Mouse (Mus musculus) thymus, postnatal 25 days (tissue): ENCODE results near the gene Mrgprf.

ENCODE experiments used
- DNase-seq: peaks from one replicate; pipeline ENCODE4 v3.0.0; 2022

The Mrgprf gene

DNA sequence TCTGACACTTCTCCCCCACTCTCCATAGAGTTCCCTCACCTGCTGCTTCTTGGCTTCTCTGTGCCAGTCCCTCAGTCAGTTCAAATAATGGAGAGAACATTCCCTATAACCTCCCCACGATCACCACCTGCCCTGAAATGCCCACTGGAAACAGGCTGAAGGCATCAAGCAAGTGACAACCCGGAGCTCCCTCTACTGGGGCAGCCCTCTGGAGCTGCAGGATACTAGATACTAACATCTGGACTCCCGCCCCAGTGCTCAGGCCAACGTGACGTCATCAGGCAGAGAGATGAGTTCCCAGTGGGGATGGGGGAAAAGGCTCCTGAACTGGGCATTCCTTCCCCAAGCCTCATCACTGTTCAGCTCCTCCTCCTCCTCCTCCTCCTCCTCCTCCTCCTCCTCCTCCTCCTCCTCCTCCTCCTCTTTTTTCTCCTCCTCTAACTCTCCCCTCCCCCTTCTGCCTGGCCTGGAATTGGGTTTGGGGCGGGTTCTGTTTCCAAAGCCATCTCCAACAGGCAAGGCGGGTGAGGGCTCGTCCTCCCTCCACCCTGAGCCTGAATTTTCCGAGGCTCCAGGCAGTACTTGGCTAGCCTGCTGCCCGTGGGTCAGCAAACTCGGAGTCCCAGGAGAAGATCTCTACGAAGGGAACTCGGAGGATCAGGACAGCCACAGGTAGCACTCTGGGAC is at the start of gene Mrgprf:
Gene Mrgprf, plus strand, starts transcription at position 508 of the 687 bp plus-strand sequence.
- no peak for DNase-seq

DNA sequence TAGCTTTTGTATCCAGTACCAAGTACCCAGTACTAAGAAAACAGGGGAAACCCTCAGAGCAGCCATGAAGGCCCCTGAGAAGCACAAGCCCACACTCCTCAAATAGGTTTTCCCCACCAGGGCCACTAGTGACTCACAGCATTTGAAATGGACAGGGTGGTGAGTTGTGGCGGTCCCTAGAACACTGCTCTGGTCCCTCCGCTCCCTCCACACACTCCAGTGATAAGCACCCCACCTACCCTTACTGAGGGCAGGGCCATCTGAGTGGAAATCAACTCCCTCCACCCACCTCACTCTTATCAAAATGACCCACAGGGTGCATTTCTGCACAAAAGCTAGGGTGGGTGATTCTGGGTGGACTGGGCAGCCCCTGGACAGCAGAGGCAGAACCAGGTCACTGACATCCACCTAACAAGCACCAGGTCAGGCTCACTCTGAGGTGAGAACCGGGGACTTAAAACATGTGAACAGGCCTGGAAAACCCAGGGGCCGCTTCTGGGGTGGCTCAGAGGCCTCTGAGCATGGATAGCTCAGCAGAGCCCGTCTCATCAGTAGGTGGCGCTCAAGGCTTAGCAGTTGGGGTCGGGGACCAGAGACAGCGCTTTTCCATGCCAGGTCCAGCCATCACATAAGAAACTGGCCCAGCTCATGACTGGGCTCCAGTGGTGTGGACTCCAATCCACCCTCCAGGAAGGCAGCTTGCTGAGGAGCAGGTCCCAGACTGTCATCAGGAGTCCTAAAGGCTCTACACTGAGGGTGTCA is 47.7 kb upstream of the Mrgprf start:
- peak; percentile 68 for DNase-seq

- DNase-seq = no peak
Measured at GRCm38 (mm10) chr7:145253986-145254630, 46.5 kb upstream of the Mrgprf start.

DNA sequence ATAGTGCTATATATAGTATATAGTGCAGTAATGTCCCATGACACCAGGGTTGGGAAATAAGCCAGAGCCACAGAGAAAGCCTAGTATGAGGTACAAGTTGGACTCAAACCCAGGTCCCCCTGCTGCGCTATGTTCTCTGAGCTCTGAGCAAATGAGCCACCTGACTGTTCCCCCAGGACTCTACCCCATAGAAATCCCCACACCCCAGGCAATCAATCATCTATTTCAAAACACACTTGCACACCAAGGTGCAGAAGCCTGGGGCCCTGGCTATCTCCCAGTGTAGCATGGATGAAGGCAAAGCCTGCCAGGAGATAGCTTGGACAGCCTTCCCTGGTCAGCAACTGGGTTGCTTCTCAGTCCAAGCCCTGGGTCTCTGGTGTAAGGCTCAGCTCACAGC is 44.5 kb upstream of the Mrgprf start:
- no peak for DNase-seq

DNA sequence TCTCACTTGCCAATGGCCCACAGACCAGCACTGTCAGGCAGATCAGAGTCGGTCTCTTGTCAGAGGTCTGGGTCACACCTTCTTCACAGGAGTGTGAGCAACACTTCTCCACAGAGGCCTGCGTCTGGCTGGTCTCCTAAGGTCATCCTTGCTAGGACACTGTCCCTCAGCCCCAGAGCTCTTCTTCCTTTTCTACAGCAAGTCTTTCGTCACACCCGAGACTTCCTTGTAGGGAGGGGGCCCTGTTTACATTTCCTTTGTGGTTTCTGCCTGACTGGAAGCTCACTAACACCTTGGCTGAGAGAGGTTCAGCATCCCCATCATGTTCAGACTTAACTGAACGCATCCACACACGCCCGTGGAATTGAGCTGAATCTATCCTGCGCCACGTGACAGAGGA is 36.4 kb upstream of the Mrgprf start:
- DNase-seq = no peak

- no peak for DNase-seq
Measured at GRCm38 (mm10) chr7:145266011-145266410, 34.6 kb upstream of the Mrgprf start.

- DNase-seq = no peak
Measured at GRCm38 (mm10) chr7:145268890-145269289, 31.7 kb upstream of the Mrgprf start.

- no peak for DNase-seq
Measured at GRCm38 (mm10) chr7:145270955-145271354, 29.7 kb upstream of the Mrgprf start.

- no peak for DNase-seq
Measured at GRCm38 (mm10) chr7:145275488-145275887, 25.1 kb upstream of the Mrgprf start.

- DNase-seq = no peak
Measured at GRCm38 (mm10) chr7:145281396-145281795, 19.2 kb upstream of the Mrgprf start.

DNA sequence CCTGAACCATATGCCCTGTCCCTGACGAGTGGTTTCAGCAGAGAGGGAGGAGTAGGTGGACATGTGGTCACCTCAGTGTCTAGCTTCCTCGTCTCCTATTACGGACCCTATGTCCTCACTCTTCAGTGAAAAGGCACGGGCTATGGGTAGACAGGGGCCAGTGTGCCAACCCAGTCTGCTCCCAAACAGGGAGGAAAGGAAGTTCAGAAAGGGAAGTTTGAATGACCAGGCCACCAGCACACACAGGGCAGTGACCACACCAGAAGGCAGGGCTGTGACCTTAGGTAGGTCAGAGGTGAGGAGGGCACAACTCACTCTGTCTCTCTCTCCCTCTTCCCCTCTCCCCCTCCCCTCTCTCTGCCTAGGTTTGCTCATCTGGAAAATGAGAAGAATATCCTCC is 17.6 kb upstream of the Mrgprf start:
- DNase-seq = no peak

DNA sequence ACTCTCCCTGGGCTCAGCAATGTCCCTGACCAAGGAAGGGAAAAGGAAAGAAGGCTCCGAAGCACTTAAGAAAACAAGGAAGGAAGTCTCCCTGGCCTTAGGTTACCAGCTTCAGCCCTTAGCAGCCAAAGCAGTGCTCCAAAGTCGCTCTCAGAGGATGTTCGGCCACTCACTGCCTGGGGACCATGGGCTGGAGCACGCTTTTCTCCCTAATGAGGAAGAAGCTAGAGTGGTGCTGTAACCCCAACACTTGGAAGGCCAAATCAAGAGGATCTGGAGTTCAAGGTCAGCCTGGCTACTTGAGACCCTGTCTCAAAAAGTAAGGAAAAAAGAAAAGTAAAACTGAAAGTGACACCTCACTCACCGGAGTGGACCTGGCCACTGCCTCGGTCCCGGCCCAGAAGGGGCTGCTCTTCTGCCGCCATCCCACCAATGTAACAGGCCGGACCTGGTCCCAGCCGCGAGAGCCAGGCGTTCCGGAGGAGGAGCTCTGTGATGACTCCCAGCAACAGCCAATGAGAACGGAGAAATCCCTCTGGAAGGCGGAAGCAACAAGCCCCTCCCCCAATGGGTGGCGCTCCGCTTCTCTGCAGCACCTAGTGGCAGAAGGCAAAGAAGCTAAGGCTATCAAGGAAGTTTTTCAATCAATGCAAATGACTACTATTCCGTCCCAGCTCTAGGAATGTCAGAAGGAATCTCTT is 17.0 kb upstream of the Mrgprf start, which contains the start of gene Tpcn2:
Gene Tpcn2, minus strand, starts transcription at position 525 of the 701 bp plus-strand sequence.
- peak; percentile 90 for DNase-seq

DNA sequence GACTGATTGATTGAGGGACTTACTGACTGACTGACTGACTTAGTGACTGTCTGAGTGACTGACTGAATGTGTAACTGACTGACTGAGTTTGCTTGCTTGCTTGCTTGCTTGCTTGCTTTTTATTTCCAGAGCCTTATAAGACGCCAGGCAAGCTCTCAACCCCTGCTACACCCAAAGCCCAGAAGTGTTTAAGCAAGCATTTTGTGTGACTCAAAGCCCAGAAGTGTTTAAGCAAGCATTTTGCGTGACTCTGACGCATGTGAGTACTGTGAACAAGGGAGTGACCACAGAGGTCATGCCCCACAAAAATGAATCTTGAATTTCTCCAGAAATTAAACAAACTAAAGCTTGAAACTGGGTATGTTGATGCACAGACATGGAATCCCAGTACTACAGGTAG is 16.3 kb upstream of the Mrgprf start:
- no peak for DNase-seq

GRCm38 (mm10) chr7:145285476-145285875 is 15.2 kb upstream of the Mrgprf start:
- DNase-seq = no peak

DNA sequence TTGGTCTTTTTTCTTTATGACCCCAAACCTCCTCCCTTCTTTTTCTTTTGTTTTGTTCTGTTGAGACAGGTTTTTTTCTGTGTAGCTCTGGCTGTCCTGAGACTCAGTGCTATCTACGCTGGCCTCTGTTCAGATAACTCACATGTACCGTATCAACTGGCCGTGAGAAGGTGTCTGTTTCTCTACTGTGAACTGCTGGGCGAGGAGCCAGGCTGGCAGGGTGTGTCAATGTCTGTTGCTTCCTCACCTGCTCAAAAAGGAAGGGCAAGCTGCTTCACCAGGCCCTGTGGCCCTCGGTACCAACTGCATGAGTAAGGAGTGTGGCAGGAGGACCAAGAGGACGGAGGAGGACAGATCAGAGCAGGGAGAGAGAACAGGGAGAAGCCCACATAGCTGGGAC is 13.2 kb upstream of the Mrgprf start:
- no peak for DNase-seq

DNA sequence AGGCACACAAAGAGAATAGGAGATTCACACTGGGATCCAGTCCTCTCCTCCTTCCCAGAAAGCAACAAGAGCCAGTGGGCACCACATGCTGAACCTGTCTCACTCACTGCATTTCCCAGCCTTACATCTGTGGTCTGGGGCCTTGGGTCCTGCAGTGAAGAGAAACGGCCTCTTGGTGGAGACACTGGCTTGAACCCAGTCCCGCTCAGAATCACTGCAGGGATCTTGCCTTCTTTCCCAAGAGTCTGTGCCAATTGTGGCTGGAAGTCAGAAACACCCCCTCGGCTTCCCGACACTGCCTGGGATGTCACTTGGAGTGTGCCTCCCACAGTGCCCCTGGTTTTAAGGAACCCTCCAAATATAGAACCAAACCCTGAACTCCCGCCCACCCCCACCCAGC is 11.3 kb upstream of the Mrgprf start:
- DNase-seq = no peak

DNA sequence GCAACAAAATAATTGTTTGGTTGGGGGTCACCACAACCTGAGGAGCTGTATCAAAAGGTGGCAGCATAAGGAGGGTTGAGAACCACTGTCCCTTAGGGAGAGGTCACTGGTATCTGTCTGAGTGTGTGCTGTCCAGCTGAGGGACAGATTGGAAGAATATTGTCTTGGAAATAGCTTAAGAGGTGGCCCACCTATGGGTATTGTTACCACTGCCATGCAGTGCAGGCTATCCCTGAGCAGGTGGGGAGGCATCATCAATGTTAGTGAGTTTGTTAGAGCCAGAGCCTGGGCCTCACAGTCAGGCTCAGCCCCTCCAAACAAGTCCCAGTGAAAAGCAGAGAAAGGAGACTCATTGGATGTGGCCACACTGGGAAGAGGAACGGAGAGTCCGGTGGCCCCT is 8.8 kb upstream of the Mrgprf start:
- DNase-seq = no peak

DNA sequence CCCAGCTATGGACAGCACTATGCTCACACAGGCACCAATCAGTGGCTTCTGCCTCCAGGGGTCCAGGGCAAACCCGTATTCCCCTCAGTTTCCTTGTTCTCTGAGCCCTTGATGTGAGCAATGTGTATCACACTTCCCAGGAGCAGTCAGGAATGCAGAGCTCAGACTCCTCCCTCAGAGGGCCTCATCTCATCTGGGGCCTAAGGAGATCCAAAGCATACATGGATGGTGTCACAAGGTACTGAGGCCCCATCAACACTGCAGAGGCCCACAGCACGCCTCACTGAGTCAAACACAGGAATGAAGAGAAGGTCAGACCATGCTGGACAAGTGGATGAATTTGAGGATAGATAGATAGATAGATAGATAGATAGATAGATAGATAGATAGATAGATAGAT is 7.9 kb upstream of the Mrgprf start:
- no peak for DNase-seq

DNA sequence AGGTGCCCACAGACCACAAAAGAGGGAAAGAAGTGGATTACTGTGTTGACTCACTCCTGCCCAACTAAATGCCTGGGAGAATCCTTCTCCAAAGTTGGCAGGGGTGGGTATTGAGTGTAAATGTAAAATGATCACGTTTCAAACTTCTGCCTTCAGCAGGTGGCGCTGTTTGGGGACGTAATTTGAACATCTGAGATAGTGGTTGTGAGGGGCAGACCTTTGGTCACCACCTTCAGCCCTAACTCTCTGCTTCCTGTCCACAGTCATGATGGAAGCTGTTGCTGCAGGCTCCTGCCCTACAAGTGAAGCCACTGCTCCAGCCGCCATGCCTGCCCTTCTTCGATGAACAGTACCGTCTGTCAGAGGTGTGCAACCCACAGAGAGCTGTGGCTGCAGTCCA is 6.8 kb upstream of the Mrgprf start:
- DNase-seq = peak; percentile 13

- DNase-seq = no peak
Measured at GRCm38 (mm10) chr7:145298666-145299490, 1.8 kb upstream of the Mrgprf start.

DNA sequence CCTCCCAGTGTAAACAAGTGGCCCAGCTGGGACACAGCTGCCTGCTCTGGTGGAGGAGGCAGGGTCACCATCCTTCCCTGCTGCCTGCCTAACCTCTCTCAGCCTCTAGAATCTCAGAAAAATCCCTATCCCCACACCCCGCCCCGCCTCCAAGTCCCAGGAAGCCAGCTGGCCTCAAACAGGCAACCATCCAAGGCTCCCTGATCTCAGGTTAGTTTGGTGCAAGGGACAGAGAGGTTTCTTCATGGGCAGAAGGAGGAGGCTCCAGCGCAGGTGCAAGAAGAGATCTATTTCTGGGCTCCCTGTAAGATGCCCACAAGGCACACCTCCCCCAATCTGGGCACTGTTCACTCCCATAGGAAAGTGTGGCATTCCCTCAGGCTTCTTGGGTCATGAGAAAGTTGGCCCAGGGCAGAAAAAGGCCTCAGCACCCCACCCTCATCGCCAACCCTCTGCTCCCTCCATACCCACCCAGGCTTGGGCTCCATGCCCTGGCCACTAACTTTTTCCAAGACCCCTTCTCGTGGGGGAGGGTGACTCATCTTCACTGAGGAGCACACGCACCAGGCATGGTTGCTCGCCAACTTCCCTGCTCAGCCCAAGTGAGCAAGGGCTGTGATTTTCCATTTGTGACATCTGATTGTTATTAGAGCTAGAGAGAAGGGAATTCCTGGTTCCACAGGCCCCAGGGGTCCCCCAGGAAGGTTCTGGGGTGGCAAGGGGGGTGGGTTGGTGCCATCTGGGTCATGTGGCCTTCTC is 887 bp upstream of the Mrgprf start:
- DNase-seq = no peak

- DNase-seq = no peak
Measured at GRCm38 (mm10) chr7:145301008-145301340, 346 bp downstream of the Mrgprf start.
